Mouse (Mus musculus): ENCODE results near the gene Ddx43. TPM values are rescaled to one million over a fixed set of nuclear protein-coding genes. Genes with fewer than 3 reads are reported as not detected.

The Ddx43 gene
- polyA plus RNA-seq, 1 experiment from 2014 or later, result 0.19 TPM

GRCm38 (mm10) chr9:78401596-78401995 lies 6.0 kb downstream of the Ddx43 start:
- peaks cover 19% of the 10 kb centered on the region for H3K27me3 ChIP-seq
- no peak overlapping the region for H3K4me2 ChIP-seq (replicated peaks)
- no peaks in the 10 kb centered on the region for H3K36me3 ChIP-seq
- no peak overlapping the region for H3K27ac ChIP-seq
- no peak for ATAC-seq (ENCODE audit: insufficient number of reproducible peaks, insufficient read depth, low FRiP score, low TSS enrichment)
- H3K4me1 ChIP-seq, result no peaks in the 10 kb centered on the region
- no peak overlapping the region for H3K4me3 ChIP-seq
- 88% methylated on average over 7 of the region's 7 CpGs for WGBS
- no peak overlapping the region for H3K9ac ChIP-seq
- H3K9me3 ChIP-seq, result no peaks in the 10 kb centered on the region

GRCm38 (mm10) chr9:78427362-78427781 lies 31.8 kb downstream of the Ddx43 start:
- ATAC-seq (ENCODE audit: insufficient number of reproducible peaks, insufficient read depth, low FRiP score, low TSS enrichment), result no peak
- H3K27me3 ChIP-seq, result peaks cover 3% of the 10 kb centered on the region; the same call in 1 of the 2 replicates
- no peak overlapping the region for H3K27ac ChIP-seq
- H3K9ac ChIP-seq, result 0 out of 2 replicates have a peak overlapping the region, but pooled peaks have one; percentile 27
- H3K4me2 ChIP-seq (replicated peaks), result peak overlapping the region; percentile 65
- H3K4me1 ChIP-seq, result 0 out of 2 replicates have a peak, but pooled peaks cover 6% of the 10 kb centered on the region
- 28% methylated on average over 27 of the region's 27 CpGs for WGBS
- H3K4me3 ChIP-seq, result peak overlapping the region; percentile 32
- H3K9me3 ChIP-seq, result no peaks in the 10 kb centered on the region
- no peaks in the 10 kb centered on the region for H3K36me3 ChIP-seq

- Histone ChIP-seq H3K4me1 (0 out of 2 replicates have a peak, but pooled peaks cover 6% of the 10 kb centered on the region), H3K27ac (no peak overlapping the region), H3K4me2 (replicated peaks) (no peak overlapping the region), H3K9me3 (no peaks in the 10 kb centered on the region), H3K4me3 (no peak overlapping the region), H3K36me3 (no peaks in the 10 kb centered on the region), H3K27me3 (peaks cover 3% of the 10 kb centered on the region; the same call in 1 of the 2 replicates), H3K9ac (no peak overlapping the region)
- no peak for ATAC-seq (ENCODE audit: insufficient number of reproducible peaks, insufficient read depth, low FRiP score, low TSS enrichment)
- 71% methylated on average over 6 of the region's 6 CpGs for WGBS
These were observed 32.6 kb downstream of the Ddx43 start for GRCm38 (mm10) chr9:78428185-78428584.

- Histone ChIP-seq H3K9me3 (no peaks in the 10 kb centered on the region), H3K27ac (no peak overlapping the region), H3K36me3 (no peaks in the 10 kb centered on the region), H3K9ac (no peak overlapping the region), H3K4me3 (no peak overlapping the region), H3K4me2 (replicated peaks) (no peak overlapping the region), H3K27me3 (peaks cover 3% of the 10 kb centered on the region; the same call in 1 of the 2 replicates), H3K4me1 (0 out of 2 replicates have a peak, but pooled peaks cover 6% of the 10 kb centered on the region)
- 82% methylated on average over 4 of the region's 4 CpGs for WGBS
- no peak for ATAC-seq (ENCODE audit: insufficient number of reproducible peaks, insufficient read depth, low FRiP score, low TSS enrichment)
These were observed 33.4 kb downstream of the Ddx43 start for GRCm38 (mm10) chr9:78428870-78429432.

GRCm38 (mm10) chr9:78429551-78429950 lies 34.0 kb downstream of the Ddx43 start:
- Histone ChIP-seq H3K27ac (no peak overlapping the region), H3K27me3 (peaks cover 3% of the 10 kb centered on the region; the same call in 1 of the 2 replicates), H3K4me3 (no peak overlapping the region), H3K9ac (no peak overlapping the region), H3K36me3 (no peaks in the 10 kb centered on the region), H3K4me2 (replicated peaks) (no peak overlapping the region), H3K4me1 (0 out of 2 replicates have a peak, but pooled peaks cover 6% of the 10 kb centered on the region), H3K9me3 (no peaks in the 10 kb centered on the region)
- 60% methylated on average over 2 of the region's 2 CpGs for WGBS
- no peak for ATAC-seq (ENCODE audit: insufficient number of reproducible peaks, insufficient read depth, low FRiP score, low TSS enrichment)

- no peaks in the 10 kb centered on the region for H3K9me3 ChIP-seq
- ATAC-seq (ENCODE audit: insufficient number of reproducible peaks, insufficient read depth, low FRiP score, low TSS enrichment), result no peak
- WGBS, result 73% methylated on average over 6 of the region's 6 CpGs
- no peak overlapping the region for H3K4me3 ChIP-seq
- no peak overlapping the region for H3K27ac ChIP-seq
- H3K36me3 ChIP-seq, result no peaks in the 10 kb centered on the region
- H3K4me2 ChIP-seq (replicated peaks), result no peak overlapping the region
- H3K4me1 ChIP-seq, result 0 out of 2 replicates have a peak, but pooled peaks cover 6% of the 10 kb centered on the region
- peaks cover 3% of the 10 kb centered on the region; the same call in 1 of the 2 replicates for H3K27me3 ChIP-seq
- no peak overlapping the region for H3K9ac ChIP-seq
These were observed 34.9 kb downstream of the Ddx43 start for GRCm38 (mm10) chr9:78430486-78430885.

- no peak overlapping the region for H3K4me2 ChIP-seq (replicated peaks)
- H3K27me3 ChIP-seq, result peaks cover 3% of the 10 kb centered on the region; the same call in 1 of the 2 replicates
- no peak overlapping the region for H3K9ac ChIP-seq
- H3K9me3 ChIP-seq, result no peaks in the 10 kb centered on the region
- no peaks in the 10 kb centered on the region for H3K36me3 ChIP-seq
- H3K4me1 ChIP-seq, result 0 out of 2 replicates have a peak, but pooled peaks cover 6% of the 10 kb centered on the region
- no peak for ATAC-seq (ENCODE audit: insufficient number of reproducible peaks, insufficient read depth, low FRiP score, low TSS enrichment)
- H3K27ac ChIP-seq, result no peak overlapping the region
- 86% methylated on average over 5 of the region's 5 CpGs for WGBS
- H3K4me3 ChIP-seq, result no peak overlapping the region
These were observed 36.9 kb downstream of the Ddx43 start for GRCm38 (mm10) chr9:78432471-78432870.

- 67% methylated on average over 5 of the region's 5 CpGs for WGBS
- no peaks in the 10 kb centered on the region for H3K36me3 ChIP-seq
- H3K27ac ChIP-seq, result no peak overlapping the region
- H3K4me2 ChIP-seq (replicated peaks), result no peak overlapping the region
- no peaks in the 10 kb centered on the region; the same call in 1 of the 2 replicates for H3K4me1 ChIP-seq
- H3K9me3 ChIP-seq, result no peaks in the 10 kb centered on the region
- peaks cover 54% of the 10 kb centered on the region for H3K27me3 ChIP-seq
- no peak overlapping the region for H3K4me3 ChIP-seq
- H3K9ac ChIP-seq, result no peak overlapping the region
- no peak for ATAC-seq (ENCODE audit: insufficient number of reproducible peaks, insufficient read depth, low FRiP score, low TSS enrichment)
These were observed 43.8 kb downstream of the Ddx43 start for GRCm38 (mm10) chr9:78439426-78439825.

GRCm38 (mm10) chr9:78442237-78442578 lies 46.6 kb downstream of the Ddx43 start:
- Histone ChIP-seq H3K9ac (peak overlapping the region; percentile 49), H3K4me2 (replicated peaks) (peak overlapping the region; percentile 70), H3K9me3 (no peaks in the 10 kb centered on the region), H3K27ac (no peak overlapping the region), H3K27me3 (peaks cover 68% of the 10 kb centered on the region), H3K36me3 (no peaks in the 10 kb centered on the region), H3K4me3 (peak overlapping the region; percentile 38), H3K4me1 (no peaks in the 10 kb centered on the region; the same call in 1 of the 2 replicates)
- 2% methylated on average over 9 of the region's 9 CpGs for WGBS
- no peak for ATAC-seq (ENCODE audit: insufficient number of reproducible peaks, insufficient read depth, low FRiP score, low TSS enrichment)

GRCm38 (mm10) chr9:78442579-78443392 lies 47.2 kb downstream of the Ddx43 start, which contains the start of gene Cgas:
Gene Cgas, minus strand, starts transcription at chr9:78443237.
- H3K9ac ChIP-seq, result peak within 1 kb of the TSS; percentile 49
- H3K9me3 ChIP-seq, result no peaks in the 10 kb centered on the region
- no peaks in the 10 kb centered on the region; the same call in 1 of the 2 replicates for H3K4me1 ChIP-seq
- no peak within 1 kb of the TSS for H3K27ac ChIP-seq
- ATAC-seq (ENCODE audit: insufficient number of reproducible peaks, insufficient read depth, low FRiP score, low TSS enrichment), result no peak
- H3K36me3 ChIP-seq, result no peaks in the 10 kb centered on the region
- peak within 1 kb of the TSS; percentile 70 for H3K4me2 ChIP-seq (replicated peaks)
- under 1% methylated on average over 80 of the region's 81 CpGs for WGBS
- peaks cover 68% of the 10 kb centered on the region for H3K27me3 ChIP-seq
- H3K4me3 ChIP-seq, result peak within 1 kb of the TSS; percentile 38

GRCm38 (mm10) chr9:78447606-78447972 lies 52.0 kb downstream of the Ddx43 start:
- Histone ChIP-seq H3K27me3 (peaks cover 32% of the 10 kb centered on the region), H3K4me2 (replicated peaks) (peak overlapping the region; percentile 64), H3K27ac (no peak overlapping the region), H3K9ac (peak overlapping the region; percentile 92; the same call in 1 of the 2 replicates), H3K9me3 (no peaks in the 10 kb centered on the region), H3K36me3 (peaks cover 9% of the 10 kb centered on the region), H3K4me3 (peak overlapping the region; percentile 99), H3K4me1 (peaks cover 6% of the 10 kb centered on the region; the same call in 1 of the 2 replicates)
- WGBS, result 31% methylated on average over 9 of the region's 9 CpGs
- 0 out of 2 replicates have a peak, but pooled peaks have one; percentile 42 for ATAC-seq (ENCODE audit: insufficient number of reproducible peaks, insufficient read depth, low FRiP score, low TSS enrichment)
